25 mouse cellular contexts compared by ENCODE assay signal in the genomic region with DNA sequence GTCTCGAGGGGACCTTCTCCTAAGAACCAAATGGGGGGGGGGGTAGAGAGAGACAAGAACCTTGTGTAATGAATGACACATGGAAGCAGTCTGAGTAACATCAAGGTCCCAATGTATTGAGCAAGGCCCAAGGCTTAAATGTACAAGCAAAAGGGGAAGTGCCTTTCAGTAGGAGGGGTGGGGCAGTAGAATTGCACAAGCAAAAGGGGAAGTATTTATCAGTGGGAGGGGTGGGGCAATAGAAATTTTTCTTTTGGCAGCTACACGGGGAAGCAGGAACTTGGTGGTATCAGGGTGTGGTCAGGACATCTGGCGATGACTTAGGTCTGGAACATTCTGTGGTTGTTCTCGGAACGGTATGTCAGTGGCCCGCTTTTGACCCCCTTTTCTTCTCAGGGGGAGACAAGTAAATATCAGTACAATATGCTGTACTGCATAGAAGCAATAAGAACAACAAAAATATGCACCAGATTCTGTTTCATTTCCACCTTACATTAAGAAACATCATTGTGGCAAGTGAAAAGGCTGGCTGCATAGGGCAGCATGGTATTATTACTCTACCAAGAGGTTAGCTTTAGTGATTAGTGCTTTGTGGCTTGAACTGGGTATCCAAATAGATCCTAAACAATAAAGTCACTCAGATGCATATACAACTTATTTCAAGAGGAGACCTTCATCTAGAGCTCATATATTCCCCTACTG.
A peak's percentile ranks its signal among the peaks of the same experiment; 100 is the strongest.
DNase-seq lines count a peak whose midpoint lies in the region; ATAC-seq and TF ChIP-seq lines count a peak whose summit lies in the region.
"Had no signal": no experiment of that assay in that cellular context is flagged by ENCODE, and none has a peak within 500 bp of the region (broad histone marks: within the 10 kb centered on the region; RNA-seq: fewer than 3 reads in every experiment).

No protein-coding gene starts in this region.

- TF ChIP-seq CTCF in MEL (IDR thresholded peaks at IDR 0.05 in 2 of 3, conservative IDR thresholded peaks at IDR 0.05 in 1 of 3; ENCODE audit: control insufficient read depth in 1 of 3, insufficient read depth in 1 of 3, low read depth in 2 of 3, low read length in 3 of 3, poor library complexity in 1 of 3, severe bottlenecking in 1 of 3): no peak

- DNase-seq in 416B (ENCODE audit: low read depth) (peak; percentile 78), MEL (ENCODE audit: low read depth, low spot score) (peak; percentile 92), MN1 (ENCODE audit: low spot score) (no peak)
- DNase-seq in splenic B cell, adult 2 months (ENCODE audit: low read depth, low spot score): peak; percentile 13
- DNase-seq in embryo, embryonic 10.5 days (ENCODE audit: low spot score): no peak
- no peak for DNase-seq in thymus, postnatal 25 days
- DNase-seq: adrenal gland, postnatal 10 days; cerebellum, adult 18-20 months; cerebellum, postnatal 10 days; forebrain, postnatal 0 days; heart, postnatal 14 days; kidney, adult 18-20 months; kidney, postnatal 25 days; thymus, postnatal 14 days had no signal

- no peaks in the 10 kb centered on the region for H3K27me3 ChIP-seq in MEL (ENCODE audit: control insufficient read depth in 1 of 2, insufficient read depth in 2 of 2, low read length in 2 of 2)
- H3K27me3 ChIP-seq in splenic B cell, adult 2 months (ENCODE audit: control insufficient read depth, insufficient read depth, low read length, poor library complexity, severe bottlenecking): no peaks in the 10 kb centered on the region
- H3K27me3 ChIP-seq: embryonic facial prominence, embryonic 15.5 days; forebrain, embryonic 12.5 days; kidney, embryonic 15.5 days; limb, embryonic 12.5 days; neural tube, embryonic 12.5 days; stomach, embryonic 15.5 days had no signal

- peaks cover 4% of the 10 kb centered on the region for H3K9me3 ChIP-seq in MEL (replicated peaks; ENCODE audit: insufficient read depth, low read length)
- H3K9me3 ChIP-seq: embryonic facial prominence, embryonic 15.5 days; forebrain, embryonic 12.5 days; kidney, embryonic 15.5 days; neural tube, embryonic 12.5 days; stomach, embryonic 15.5 days had no signal

- no peaks in the 10 kb centered on the region for H3K79me2 ChIP-seq in MEL (ENCODE audit: control insufficient read depth, insufficient read depth, low read length, poor library complexity)

- no peak for TF ChIP-seq POLR2A in MEL (IDR thresholded peaks at IDR 0.05; ENCODE audit: control insufficient read depth in 1 of 2, insufficient read depth in 1 of 2, low read depth in 1 of 2, low read length in 2 of 2, poor library complexity in 1 of 2)

- peaks cover 0 to 2% of the 10 kb centered on the region in 2 experiments; a peak in 1 of 4 replicates for H3K36me3 ChIP-seq in MEL (ENCODE audit: control insufficient read depth in 1 of 2, insufficient read depth in 2 of 2, low read length in 2 of 2)
- no peaks in the 10 kb centered on the region for H3K36me3 ChIP-seq in splenic B cell, adult 2 months (ENCODE audit: control insufficient read depth, insufficient read depth, low read length, poor library complexity, severe bottlenecking)
- H3K36me3 ChIP-seq: embryonic facial prominence, embryonic 10.5 days; embryonic facial prominence, embryonic 15.5 days; forebrain, embryonic 12.5 days; kidney, embryonic 15.5 days; limb, embryonic 12.5 days; neural tube, embryonic 12.5 days; stomach, embryonic 15.5 days had no signal

- H3K4me1 ChIP-seq in MEL (ENCODE audit: control insufficient read depth in 1 of 2, insufficient read depth in 2 of 2, low read length in 2 of 2): no peaks in the 10 kb centered on the region
- H3K4me1 ChIP-seq: embryonic facial prominence, embryonic 10.5 days; embryonic facial prominence, embryonic 15.5 days; forebrain, embryonic 12.5 days; kidney, embryonic 15.5 days; limb, embryonic 12.5 days; neural tube, embryonic 12.5 days; stomach, embryonic 15.5 days had no signal

- no peak overlapping the region for H3K9ac ChIP-seq in MEL (ENCODE audit: control insufficient read depth, low read depth, low read length, poor library complexity, severe bottlenecking)
- H3K9ac ChIP-seq: embryonic facial prominence, embryonic 15.5 days; forebrain, embryonic 12.5 days; forebrain, postnatal 0 days; kidney, embryonic 15.5 days; limb, embryonic 12.5 days; neural tube, embryonic 12.5 days; stomach, embryonic 15.5 days had no signal

- TF ChIP-seq EP300 in MEL (IDR thresholded peaks at IDR 0.05; ENCODE audit: low read depth in 1 of 2, low read length in 2 of 2): peak; percentile 73 to 82

- peak overlapping the region; percentile 55 for H3K27ac ChIP-seq in MEL (ENCODE audit: control insufficient read depth, low read depth, low read length)
- H3K27ac ChIP-seq: embryonic facial prominence, embryonic 10.5 days; embryonic facial prominence, embryonic 15.5 days; forebrain, embryonic 12.5 days; kidney, embryonic 15.5 days; limb, embryonic 12.5 days; neural tube, embryonic 12.5 days; stomach, embryonic 15.5 days had no signal

- no peak for TF ChIP-seq RAD21 in MEL (IDR thresholded peaks at IDR 0.05; ENCODE audit: low read depth, low read length)

- no peak overlapping the region for H3K4me3 ChIP-seq in MEL (ENCODE audit: control insufficient read depth in 1 of 2, insufficient read depth in 1 of 2, low read depth in 2 of 2, low read length in 2 of 2)
- H3K4me3 ChIP-seq: embryonic facial prominence, embryonic 10.5 days; embryonic facial prominence, embryonic 15.5 days; forebrain, embryonic 12.5 days; kidney, embryonic 15.5 days; limb, embryonic 12.5 days; myocyte; neural tube, embryonic 12.5 days; stomach, embryonic 15.5 days had no signal

- peak; percentile 25; the same call in 1 of the 2 replicates for ATAC-seq in common myeloid progenitor, adult 5-6 weeks (replicated peaks; ENCODE audit: low read depth, poor library complexity, severe bottlenecking)
- ATAC-seq: forebrain, postnatal 0 days; hindbrain, embryonic 16.5 days; lung, postnatal 0 days had no signal

TF ChIP-seq in MEL, 35 proteins besides CTCF, POLR2A, EP300 and RAD21:
- peak; percentile 48 for TF ChIP-seq ETS1 (IDR thresholded peaks at IDR 0.05; ENCODE audit: low read depth, low read length)
- TF ChIP-seq MYC (IDR thresholded peaks at IDR 0.05; ENCODE audit: low read depth, low read length): no peak
- peak; percentile 73 for TF ChIP-seq TAL1 (IDR thresholded peaks at IDR 0.05; ENCODE audit: low read length)
- peak; percentile 72 for TF ChIP-seq TCF12 (IDR thresholded peaks at IDR 0.05; ENCODE audit: low read depth, low read length)
- TF ChIP-seq E2F4 (IDR thresholded peaks at IDR 0.05; ENCODE audit: borderline replicate concordance, low read depth, low read length): 0 out of 2 replicates have a peak, but pooled peaks have one; percentile 45
- peak; percentile 61 for TF ChIP-seq GATA1 (IDR thresholded peaks at IDR 0.05; ENCODE audit: low read depth, low read length)
- TF ChIP-seq POLR2AphosphoS5 (IDR thresholded peaks at IDR 0.05; ENCODE audit: borderline replicate concordance, low read depth, low read length): no peak
- no peak for TF ChIP-seq CHD2 (IDR thresholded peaks at IDR 0.05; ENCODE audit: low read length)

Comparison
In these comparisons a context has a peak if more than half of its experiments do, and no peak if none do; other contexts are left out.
1. DNase-seq: peak in 416B (single experiment), MEL (single experiment) and splenic B cell, adult 2 months (single experiment); none in embryo, embryonic 10.5 days (single experiment), MN1 (single experiment) and thymus, postnatal 25 days (single experiment).